Mouse (Mus musculus) testis, postnatal 14 days (tissue): ENCODE measurements around the gene Arrb1.

ENCODE experiments used
- DNase-seq: peaks from one replicate; pipeline ENCODE4 v3.0.0; 2021; ENCODE audit warnings: low spot score

Arrb1 gene

DNA sequence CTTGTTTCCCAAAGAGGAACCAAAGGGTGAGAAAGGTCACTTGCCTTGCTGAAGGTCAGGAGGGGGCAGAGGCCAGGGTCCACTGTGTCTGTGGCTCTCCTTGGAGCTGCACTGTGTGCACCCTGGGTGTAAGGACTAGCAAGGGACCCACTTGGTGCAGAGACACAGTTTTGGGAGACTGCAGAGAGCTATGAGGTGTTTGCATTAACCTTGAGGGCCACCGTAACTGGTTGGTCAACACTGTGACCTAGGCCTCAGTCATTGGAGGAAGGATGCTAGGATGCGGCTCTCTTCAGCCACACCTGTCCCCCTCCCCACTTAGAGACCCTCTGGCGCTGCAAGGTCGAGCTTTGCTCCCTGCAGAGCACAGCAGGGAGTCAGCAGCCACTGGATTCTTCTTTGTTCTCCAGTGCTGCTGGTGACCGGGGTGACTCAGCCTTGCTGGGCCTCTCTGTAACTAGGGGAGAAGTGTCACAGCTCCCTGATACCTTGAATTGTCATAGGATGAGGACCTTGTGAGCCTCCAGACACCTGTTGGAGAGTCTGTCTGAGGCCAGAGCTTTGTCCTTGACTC lies 2.0 kb downstream of the Arrb1 start:
- no peak for DNase-seq

GRCm38 (mm10) chr7:99538421-99538820 lies 3.2 kb downstream of the Arrb1 start:
- no peak for DNase-seq

DNA sequence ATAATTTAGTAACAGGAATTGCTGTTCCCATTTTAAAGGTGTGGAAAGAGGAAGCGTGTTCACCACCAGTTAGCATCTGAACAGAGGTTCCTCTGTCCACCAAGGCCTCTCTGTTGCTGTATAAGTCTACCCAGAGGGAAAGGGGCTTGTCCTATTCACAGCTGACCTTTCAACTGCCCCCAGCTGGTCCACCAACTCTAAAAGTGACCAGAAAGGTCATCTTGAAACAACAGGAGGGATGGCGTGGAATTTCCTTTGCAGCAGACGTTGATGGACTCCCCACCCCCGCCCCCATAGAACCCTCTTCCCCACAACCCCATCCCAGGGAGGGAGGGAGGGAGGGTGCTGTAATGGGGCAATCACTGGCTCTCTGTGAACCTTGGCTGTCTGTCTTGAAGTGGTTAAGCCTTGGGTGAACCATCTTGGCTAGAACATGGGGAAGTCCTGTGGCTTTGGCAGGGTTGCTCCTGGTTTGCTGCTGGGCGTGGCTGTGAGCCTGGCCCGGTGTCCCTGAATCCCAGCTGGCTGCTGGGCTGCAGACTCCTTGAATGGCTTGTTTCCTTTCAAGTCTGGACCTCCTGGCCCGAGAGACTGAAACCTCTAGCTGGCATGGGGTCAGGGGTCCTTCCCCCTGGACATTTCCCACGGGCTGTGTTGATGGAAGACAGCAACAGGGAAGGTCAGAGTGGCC lies 4.1 kb downstream of the Arrb1 start:
- DNase-seq, result peak; percentile 43

DNA sequence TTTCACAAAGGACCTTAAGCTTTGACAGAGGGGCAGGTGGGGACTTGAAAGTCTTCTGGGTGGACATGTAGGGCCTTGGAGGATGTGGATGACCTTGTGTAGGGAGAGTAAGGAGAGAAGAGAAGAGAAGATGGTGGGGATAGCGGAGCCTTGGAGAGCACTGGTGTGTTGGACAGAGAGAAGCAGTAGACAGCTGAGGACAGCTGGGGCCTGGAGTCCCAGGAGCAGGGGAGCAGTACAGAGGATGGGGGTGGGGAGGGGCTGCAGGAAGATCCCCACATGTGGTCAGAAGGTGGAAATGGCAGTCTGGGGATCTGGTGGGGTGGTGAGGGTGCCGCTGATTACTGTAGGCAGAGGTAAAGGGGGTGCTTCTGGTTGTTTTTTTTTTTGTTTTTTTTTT lies 4.8 kb downstream of the Arrb1 start:
- DNase-seq, result no peak

- DNase-seq, result no peak
These were observed 5.9 kb downstream of the Arrb1 start for GRCm38 (mm10) chr7:99541204-99541603.

DNA sequence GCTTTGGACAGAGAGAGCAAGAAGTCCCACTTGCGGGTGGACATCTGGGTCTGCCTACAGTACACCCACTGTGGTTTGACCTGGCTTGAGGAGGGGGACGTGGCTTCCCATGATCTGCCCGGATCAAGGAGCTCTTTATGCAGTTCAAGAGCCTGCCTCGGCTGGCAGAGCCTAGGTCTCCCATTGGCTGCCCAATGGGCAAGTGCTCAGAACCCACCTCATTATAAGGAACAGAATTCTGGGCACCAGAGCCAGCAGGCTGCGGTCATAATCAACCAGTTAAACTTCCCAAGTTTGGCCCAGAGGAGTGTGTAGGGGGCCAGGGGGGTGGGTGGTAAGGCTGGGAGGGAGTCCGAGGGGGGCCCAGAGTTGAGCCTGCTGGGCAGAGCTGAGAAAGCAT lies 9.0 kb downstream of the Arrb1 start:
- no peak for DNase-seq

- DNase-seq, result peak; percentile 65
These were observed 10.8 kb downstream of the Arrb1 start for GRCm38 (mm10) chr7:99545885-99546745.

DNA sequence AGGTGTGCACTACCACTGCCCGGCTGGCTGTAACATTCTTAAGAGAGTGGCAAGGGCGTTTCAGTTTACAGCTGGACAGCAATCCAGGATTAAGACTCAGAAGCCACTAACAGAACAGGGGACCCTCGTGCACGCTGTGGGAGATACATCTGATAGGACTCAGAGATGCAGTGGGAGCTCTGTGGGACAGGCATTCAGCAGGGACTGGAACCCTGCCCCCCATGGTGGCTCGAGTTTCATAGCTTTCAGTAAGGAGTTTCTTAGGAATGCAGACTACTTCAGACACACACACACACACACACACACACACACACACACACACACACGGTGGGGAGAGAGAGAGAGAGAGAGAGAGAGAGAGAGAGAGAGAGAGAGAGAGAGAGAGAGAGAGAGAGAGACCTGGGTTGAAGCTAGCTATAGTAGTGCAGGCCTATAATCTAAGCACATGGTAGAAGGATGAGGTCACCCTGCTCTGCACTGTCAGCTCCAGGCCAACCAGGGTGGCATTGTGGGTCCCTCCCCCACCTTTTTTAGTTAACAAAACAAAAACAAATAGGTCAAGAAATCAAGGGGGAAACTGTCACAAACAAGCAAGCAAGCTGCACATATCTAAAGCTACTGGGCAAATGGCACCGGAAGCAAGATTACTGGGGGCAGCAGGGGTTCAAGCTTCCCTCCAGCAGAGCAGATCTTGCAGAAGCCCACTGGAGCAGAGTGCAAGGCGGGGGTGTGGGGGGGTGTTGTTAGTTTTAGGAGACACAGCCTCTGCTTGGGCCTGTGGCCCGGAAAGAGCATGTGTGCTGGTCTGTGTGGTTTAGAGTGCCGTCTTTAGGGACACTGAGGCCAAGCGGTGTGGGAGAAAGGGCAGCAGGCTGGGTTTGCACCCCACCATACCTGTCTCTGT lies 12.6 kb downstream of the Arrb1 start:
- DNase-seq, result no peak

DNA sequence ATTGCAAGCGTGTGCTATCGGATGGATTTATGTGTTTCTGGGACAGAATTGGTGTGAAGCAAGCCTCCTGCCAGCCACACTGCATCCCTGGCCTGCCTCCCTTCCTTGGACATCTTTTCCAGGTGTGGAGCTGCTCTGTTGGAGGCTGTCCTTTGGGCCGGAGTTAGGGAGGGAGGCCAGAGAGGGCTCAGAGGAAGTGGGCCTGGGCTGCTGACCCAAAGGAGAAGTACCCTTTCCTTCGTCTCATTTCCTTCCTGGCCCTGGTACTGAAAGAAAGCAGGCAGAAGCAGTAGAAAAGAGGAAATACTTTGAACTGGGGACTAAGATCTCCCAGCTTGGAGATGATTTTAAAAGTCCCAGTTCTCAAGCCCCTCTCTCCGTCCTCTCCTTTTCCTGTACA lies 14.4 kb downstream of the Arrb1 start:
- no peak for DNase-seq

GRCm38 (mm10) chr7:99551623-99552022 lies 16.4 kb downstream of the Arrb1 start:
- DNase-seq, result no peak

DNA sequence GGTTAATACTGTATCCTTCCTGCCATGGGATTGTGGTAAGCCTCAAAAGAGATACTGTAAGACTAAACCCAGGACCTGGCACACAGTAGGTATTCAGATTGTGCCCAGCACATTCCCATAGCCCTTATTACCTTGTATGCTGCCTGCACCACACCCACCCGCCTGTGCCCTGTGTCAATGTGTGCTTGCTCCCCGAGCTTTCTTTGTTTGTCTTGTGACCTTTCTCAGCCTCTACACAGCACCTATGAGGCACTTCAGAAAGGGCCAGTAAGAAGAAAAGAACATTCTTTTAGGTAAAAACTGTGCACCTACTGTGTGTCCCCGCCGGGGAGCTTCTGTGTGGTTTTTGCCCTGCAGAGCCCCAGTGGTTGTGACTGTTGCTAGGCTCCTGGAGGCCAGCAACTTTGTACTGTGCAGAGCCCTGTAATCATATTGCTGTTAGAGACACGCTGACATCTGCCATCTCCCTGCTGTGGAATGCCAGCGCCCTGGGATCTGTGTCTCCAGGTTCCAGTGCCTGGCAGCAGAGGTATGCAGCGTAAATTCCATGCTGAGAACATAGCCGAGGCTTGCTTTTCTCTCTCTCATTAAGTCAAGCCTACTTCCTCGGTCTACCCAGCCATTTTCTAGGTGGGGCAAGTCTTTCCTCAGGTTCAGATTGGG lies 18.1 kb downstream of the Arrb1 start:
- DNase-seq, result no peak

DNA sequence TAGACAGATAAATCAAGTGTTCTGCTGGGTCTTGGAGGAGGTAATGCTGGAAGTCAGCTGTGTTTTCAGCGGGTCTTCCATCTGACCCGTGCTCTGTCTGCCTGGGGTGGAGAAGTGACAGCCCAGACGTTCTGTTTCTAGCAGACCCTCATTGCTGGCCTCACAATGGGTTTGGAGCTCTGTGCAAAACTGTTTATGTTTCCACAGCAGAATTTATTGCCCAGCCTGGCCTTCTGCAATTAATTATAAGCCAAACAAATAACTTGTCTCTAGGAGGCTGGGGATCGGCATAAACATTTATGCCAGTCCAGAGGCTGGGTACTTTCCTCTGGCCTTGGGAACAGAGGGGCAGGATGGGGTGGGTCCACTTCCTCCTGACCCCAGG lies 18.6 kb downstream of the Arrb1 start:
- DNase-seq, result no peak

DNA sequence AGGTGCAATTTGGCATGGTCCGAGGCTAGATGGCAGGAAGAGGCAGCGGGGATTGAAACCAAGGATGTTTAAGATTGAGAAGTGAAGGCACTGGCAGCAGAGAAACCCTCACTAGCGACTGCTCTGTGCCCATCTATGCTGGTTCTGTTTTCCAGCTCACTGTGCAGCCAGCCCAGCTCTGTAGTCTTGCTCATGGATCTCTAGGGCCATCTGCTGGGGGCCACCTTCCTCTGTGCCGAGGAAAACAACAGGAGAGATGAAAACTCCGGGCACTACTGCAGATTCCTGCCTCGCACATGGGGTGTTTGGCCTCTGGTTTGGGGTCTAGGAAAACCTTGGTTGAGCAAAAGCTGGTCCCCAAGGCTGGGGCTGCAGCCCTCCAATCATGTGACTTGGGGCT lies 20.6 kb downstream of the Arrb1 start:
- peak; percentile 30 for DNase-seq

DNA sequence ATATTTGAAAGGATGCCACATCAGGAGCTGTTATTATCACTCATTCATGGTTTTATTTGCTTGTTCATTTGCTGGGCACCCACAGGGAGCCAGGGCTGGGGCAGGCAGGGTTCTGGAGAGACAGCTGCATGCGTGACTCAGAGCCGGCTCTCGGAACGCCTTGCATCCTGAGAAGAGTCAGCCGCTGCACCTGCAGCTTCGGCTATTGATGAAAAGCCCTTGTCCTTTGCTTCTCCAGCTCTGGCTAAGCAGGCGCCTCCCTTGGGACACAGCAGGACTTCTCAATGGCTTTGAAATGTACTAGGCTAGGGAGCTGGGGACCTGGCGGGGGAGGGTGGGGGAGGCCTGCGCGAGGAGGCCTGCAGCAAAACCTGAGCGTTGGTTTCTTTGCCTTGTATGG lies 23.8 kb downstream of the Arrb1 start:
- no peak for DNase-seq

- DNase-seq, result no peak
These were observed 27.2 kb downstream of the Arrb1 start for GRCm38 (mm10) chr7:99562478-99562877.

GRCm38 (mm10) chr7:99563224-99563623 lies 28.0 kb downstream of the Arrb1 start:
- no peak for DNase-seq

GRCm38 (mm10) chr7:99565325-99565881 lies 30.1 kb downstream of the Arrb1 start:
- DNase-seq, result no peak

- no peak for DNase-seq
These were observed 35.4 kb downstream of the Arrb1 start for GRCm38 (mm10) chr7:99570680-99571079.

GRCm38 (mm10) chr7:99572931-99573330 lies 37.7 kb downstream of the Arrb1 start:
- DNase-seq, result no peak

DNA sequence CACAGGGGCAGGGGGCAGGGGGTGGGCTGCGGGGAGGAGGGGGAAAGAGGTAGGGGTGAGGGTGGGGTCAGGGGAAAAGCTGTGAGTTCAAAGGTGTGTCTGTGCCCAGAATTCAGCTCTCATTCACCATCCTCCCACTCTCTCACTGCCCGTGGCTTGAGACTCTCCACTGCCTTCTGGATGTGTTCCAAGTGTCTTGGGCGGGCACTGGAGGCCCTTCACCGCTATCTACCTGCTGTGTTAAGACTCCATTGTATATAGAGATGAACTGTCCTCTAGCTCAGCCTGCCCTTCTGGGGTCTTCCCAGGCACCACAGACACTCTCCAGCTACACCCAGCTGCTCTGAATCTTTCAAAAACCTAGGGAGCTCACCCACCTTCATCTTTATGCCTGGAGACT lies 38.1 kb downstream of the Arrb1 start:
- DNase-seq, result no peak

GRCm38 (mm10) chr7:99578246-99578645 lies 43.0 kb downstream of the Arrb1 start:
- no peak for DNase-seq
